Mouse (Mus musculus): Measurements from ENCODE around the gene Akap11.

GRCm38 (mm10) chr14:78510713-78511112 is 25.9 kb downstream of the Akap11 start:
- TF ChIP-seq CTCF (IDR thresholded peaks at IDR 0.05; ENCODE audit: low read depth) (peak; percentile 73), EP300 (IDR thresholded peaks at IDR 0.05; ENCODE audit: low read depth) (no peak)

Measured in liver, embryonic 14.5 days (tissue).